Mouse (Mus musculus) 3T3-L1 (cell line): ENCODE measurements around the gene Mzf1.

Experiments
- DNase-seq: peaks from one replicate; pipeline ENCODE4 v3.0.0-alpha.2; 2015; ENCODE audit warnings: low read depth, low spot score

The Mzf1 gene

DNA sequence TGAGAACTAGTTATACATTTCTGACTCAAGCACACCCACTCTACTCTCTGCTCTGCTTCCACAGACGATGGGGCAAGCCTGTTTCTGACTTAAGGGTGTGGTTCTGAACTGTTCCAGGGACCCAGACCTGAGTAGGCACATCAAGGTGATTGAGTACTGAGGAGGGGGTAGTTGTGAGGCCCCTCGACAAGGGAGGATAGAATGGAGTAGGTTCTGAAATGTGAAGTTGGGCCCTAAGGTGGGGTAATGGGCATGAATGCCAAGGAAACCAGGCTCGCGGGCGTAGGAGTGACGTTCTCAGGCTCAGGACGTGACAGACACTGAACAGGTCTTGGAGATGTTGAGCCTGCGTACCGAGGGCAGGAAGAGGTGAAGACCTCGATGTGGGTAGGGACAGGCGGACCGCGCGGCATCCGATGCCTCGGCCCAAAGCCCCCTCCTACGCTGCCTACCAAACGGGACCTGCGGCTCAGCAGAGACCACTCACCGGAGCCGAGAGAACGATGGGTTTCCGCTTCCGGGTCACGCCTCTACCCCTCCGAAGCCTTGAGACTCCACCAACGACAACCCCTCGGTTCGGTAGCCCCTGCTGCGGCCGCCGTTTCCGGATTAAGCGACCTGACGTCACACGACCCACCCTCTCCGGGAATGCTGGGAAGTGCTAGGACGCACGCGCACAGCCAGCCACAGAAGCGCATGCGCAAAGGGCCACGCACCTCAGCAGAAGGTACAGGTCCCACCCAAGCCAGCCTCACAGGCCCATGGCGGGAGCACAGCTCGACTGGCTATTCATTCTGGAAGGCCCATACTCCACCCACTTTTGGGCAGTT lies 20.2 kb downstream of the Mzf1 start, which contains the start of gene Chmp2a:
Gene Chmp2a (minus strand): TSS at position 660 of the 830 bp plus-strand sequence.
- DNase-seq: peak; percentile 94

DNA sequence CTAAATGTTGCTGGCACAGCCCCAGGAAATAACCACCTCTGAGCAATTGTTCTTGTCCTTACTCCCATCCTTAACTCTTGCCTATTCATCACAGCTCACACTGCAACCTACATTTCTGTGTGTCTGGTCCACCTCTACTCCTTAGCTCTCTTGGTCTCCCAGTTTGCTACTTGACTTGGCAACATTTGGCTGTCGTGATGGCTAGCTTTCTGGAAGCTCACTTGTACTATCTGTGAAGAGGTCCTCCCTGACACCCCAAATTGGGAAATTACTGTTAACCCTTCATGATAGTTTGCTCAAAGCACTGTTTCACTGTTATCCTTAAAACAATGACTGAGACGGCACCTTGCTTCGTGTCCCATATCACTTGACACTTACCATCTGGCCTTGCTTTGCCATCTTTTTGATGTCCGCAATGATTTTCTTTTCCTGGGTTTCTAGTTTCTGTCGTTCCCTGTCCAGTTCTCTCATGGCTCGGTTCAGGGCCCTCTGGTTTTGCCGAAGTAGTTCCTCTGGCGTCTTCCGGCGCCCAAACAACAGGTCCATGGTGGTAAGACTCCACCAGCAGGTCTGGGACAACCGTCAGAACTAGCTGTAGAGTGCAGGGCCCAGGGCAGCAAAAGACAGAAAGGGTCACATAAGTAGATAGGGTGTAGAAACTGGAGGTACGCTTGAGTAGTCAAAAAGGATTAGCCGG lies 21.0 kb downstream of the Mzf1 start:
- DNase-seq: no peak

DNA sequence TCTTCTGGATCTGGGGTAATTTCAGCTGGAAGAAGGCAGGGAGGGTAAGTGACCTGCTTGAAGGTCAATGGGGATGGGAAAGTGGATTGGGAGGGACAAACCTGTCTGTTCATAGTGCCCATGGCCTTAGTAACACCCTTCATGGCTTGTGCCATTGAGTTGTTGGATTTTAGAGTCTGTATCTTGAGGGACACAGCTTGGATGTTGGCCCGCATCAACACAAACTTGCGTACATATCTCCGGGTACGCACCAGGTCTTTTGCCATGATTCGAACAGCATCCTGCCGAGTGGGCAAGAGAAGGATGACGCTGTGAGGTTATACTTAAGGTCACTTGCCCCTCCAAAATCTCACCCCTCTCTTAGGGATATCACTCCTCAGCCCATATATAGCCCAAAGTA lies 22.0 kb downstream of the Mzf1 start:
- no peak for DNase-seq

DNA sequence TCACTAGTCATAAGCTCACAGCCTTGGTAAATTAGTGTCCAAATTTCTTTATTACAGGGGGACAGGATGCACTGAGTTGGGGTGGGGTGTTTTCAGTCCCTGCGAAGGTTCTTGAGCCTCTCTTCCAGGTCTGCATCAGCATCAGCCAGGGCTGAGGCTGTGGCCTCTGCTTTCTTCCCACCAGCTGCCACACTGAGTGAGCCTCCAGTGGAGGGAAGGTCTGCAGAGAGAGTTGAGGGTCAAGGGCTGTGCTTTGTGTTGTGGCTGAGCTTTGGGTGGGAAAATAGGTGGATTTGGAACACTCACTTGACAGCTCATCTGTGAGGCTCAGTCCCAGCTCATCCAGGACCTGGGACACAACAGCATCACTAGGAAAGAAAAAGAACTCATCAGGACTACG lies 22.6 kb downstream of the Mzf1 start:
- no peak for DNase-seq

DNA sequence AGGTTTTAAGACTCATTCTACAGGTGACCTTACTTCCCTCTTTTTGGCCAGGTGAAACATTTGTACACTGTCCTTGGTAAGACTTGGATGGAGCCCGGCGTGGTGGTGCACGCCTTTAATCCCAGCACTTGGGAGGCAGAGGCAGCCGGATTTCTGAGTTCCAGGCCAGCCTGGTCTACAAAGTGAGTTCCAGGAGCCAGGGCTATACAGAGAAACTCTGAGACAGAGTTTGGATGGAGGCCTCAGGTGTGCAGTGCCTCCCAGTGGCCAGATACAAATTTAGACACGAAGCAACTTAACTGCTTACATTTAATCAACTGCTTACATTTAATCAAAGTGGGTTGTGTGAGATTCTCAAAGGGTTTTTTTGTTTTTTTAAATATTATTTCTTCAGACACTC lies 23.5 kb downstream of the Mzf1 start:
- peak; percentile 59 for DNase-seq

DNA sequence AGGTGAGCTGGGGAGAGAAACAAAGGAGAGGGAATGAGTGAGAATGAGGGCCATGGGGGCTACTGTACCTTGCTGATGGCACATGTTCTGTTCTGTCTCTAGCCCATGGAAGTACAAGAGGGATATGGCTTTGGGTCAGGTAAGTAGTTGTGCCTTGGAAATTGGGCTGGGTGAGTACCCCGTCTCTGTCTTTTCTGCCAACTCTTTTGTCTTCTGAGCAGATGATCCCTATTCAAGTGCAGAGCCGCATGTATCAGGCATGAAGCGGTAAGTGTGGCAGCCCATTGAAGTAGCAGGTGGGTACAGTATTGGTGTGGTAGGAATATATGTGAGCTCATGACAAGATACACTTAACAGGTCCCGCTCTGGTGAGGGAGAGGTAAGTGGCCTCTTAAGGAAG lies 25.6 kb downstream of the Mzf1 start:
- no peak for DNase-seq

DNA sequence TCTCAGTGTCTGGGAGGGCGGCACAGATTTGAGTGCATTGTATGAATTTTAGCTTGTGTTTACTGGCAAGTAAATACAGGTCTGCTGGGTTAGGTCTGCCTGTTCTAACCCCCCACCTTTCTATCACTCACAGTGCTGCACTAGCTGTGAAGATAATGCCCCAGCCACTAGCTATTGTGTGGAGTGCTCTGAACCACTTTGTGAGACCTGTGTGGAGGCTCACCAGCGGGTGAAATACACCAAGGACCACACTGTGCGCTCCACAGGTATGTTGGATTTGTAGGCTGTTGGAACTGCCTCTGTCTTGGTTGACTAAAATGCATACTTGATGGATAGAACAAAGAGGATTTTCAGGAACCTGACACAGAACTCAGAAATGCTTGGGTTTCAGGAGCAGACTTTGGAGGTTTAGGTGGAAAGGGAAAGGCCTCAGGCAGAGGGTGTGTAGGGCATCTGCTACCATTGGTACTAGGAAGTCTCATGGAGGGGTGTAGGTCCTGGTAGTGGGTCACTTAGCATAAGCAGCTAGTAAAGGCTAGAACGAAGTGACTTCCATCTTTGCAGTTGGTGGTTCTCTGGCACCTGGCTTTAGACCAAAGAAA lies 29.0 kb downstream of the Mzf1 start:
- DNase-seq: no peak

DNA sequence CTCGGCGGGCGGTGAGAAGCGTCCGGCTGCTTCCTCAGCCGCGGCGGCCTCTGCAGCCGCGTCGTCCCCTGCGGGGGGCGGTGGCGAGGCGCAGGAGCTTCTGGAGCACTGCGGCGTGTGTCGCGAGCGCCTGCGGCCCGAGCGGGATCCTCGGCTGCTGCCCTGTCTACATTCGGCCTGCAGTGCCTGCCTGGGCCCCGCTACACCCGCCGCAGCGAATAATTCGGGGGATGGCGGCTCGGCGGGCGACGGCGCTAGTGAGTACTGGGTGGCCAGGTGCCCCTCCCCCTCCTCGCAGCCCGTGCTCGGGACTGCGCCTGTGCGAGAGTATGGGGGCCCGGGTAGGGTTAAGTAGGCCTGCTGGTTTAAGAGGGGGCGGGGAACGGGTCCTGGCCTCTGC lies 29.8 kb downstream of the Mzf1 start:
- peak; percentile 58 for DNase-seq

DNA sequence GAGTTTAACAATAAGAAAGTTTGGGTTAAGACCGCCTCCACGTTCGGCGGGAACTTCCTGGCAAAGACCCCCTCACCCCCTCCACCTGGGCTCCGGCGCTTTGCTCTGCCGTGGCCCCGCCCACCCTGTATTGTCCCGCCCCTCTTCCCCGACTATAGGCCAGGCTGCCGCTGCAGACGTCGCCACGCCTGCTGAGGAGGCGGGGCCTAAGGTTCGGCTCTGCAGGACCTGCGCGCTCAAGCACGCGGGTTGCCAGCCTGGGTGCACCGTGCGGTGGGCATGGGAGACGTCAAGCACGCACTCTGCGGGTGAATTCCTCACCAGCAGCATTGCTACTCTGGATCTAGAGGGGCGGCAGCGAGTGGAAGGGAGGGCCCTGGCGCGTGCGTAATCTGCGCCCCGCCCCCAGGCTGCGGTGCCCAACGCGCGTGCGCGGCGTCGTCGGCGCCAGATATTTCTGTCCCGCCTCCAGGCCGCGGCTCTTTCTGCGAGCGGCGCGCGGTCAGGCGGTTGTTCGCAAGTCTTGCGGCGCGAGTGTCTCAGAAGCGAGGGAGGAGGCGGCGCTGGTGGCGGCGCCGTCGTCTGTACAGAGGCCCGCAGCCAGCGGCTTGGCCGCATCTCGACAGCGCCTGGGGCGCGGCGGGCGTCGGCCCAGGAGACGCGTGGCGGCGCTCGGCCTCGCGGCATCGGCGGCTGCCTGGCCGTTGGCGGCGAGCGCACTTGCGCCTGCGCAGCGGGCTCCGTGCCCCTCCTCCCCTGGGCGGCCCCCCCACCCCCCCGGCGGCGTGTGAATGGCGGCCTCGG lies 30.4 kb downstream of the Mzf1 start:
- peak; percentile 83 for DNase-seq

DNA sequence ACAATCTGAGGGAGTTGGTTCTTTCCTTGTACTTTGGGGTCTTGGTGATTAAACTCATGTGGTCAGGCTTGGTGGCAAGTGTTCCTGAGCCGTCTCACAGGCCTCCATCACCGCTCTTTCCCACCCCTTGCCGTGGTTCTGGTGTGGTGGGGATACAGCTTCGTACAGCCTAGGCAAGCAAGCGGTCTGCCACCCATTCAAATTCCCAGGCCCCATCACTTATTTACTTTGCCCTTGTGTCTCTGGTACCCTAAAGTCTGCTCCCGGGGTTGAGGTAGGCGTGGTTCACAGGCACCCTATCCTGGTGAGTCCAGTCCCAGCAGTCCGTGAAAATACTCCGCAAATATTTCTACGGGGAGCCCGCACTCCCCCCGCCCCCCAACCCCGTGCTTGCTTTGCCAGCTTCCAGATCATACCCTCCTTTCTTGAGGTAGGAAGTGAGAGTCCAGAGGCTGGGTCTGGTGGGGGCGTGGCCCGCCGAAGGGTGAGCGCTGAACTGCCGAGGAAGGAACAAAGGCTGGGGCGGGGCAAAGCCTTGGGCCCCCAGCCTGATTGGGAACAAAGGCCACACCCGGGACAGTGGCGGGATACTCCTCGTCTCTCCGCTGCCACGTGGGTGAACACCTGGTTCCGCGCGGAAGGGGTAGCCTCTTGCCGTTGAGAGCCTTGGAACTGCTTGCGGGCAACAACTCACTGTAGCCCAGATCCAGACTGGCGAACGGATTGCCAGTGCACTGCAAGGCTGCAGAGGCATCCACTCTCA lies 31.6 kb downstream of the Mzf1 start:
- DNase-seq: peak; percentile 36

DNA sequence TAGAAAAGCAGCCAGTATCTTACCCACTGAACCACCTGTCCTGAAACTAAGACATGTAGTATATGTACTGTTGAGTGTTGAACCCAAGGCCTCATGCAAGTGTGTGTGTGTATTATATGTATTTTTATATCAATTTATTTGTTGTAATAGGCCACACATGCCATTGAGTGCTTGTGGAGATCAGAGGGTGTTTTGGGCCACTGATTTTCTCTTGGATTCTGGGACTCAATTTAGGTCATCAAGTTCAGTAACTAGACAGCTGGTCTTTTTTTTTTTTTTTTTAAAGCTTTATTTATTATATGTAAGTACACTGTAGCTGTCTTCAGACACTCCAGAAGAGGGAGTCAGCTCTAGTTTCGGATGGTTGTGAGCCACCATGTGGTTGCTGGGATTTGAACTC lies 39.3 kb downstream of the Mzf1 start:
- DNase-seq: no peak

DNA sequence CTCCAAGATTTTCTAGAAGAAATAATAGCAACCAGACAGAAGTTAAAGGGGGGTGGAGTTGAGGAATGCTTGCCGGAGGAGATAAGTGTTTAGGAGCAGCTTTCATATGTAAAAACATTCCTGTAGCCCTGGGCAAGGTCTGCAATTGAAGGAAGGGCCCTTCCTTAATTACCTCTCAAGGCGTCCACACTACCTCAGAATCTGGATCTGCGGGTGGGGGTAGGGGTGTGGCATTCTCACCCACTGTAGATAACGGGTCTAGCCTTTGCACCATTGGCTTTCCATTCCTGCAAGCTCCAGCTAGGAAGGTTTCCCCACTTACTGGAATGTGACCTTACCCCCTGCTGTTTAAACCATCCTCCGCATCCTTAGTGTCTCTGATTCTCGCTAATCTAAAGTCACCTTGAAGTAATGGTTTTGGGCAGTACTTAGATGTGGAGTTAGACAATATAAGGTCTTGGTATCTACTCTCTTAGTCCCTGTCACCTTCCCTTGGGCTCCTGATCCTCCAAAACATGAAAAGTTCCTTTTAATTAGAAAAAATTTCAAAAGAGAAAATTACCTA lies 40.2 kb downstream of the Mzf1 start:
- no peak for DNase-seq

DNA sequence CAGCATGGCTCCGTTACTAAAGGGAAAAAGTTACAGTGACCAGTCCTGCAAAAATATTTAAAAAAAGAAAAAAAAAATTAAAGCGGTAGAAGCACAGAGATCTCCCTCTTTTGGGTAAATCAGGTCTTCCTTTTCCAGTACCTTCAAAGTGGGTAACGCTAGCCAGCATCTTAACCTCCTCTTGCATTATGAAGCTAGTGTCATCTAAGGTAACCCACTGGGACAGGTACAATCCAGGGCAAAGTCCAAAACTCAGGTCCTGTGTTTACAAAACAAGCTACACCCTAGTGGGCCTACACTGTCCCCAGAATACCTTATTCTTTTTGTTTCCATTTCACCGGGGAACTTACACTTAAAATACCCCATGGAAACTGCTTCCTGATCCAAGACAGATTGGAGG lies 40.9 kb downstream of the Mzf1 start:
- DNase-seq: no peak

DNA sequence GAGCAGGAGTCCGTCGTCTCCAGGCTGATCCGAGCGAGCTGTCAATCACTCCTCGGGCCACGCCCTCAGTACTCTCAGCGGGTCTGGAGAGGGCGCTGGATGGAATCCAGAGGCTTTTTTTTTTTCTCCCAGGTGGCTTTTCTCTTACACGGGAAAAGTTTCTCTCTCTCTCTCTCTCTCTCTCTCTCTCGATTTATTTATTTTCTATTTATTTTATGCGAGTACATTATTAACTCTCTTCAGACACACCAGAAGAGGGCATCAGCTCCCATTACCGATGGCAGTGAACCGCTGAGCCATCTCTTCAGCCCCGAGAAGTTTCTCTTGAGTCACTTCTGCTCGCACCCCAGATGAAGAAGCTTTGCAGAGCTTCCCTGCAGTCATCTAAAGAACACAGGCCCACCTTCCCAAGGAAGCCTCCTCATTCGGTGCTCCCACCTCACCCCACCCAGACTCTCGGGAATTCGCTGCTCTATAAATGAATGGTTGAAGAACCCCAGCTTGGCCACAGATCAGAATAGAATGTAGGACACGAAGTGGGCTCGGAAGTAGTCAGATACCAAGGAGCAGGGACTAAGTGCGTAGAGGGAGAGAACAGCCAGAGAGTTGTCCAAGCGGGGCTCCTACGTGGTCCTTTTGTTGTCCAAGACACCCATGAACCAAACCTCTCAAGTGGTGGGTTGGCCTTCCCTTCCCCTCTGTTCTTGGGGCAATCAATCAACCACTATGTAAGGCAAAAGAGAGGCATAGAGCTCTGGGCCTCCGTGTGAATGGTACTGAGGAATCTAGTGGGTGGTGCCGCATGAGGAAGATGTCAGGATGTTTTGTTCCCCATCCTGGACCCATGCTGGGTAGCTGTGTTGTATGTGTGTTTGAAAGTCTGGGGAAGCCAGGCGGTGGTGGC lies 44.3 kb downstream of the Mzf1 start, which contains the start of gene Zbtb45:
Gene Zbtb45 (minus strand): TSS at position 30 of the 904 bp plus-strand sequence.
- peak; percentile 22 for DNase-seq

DNA sequence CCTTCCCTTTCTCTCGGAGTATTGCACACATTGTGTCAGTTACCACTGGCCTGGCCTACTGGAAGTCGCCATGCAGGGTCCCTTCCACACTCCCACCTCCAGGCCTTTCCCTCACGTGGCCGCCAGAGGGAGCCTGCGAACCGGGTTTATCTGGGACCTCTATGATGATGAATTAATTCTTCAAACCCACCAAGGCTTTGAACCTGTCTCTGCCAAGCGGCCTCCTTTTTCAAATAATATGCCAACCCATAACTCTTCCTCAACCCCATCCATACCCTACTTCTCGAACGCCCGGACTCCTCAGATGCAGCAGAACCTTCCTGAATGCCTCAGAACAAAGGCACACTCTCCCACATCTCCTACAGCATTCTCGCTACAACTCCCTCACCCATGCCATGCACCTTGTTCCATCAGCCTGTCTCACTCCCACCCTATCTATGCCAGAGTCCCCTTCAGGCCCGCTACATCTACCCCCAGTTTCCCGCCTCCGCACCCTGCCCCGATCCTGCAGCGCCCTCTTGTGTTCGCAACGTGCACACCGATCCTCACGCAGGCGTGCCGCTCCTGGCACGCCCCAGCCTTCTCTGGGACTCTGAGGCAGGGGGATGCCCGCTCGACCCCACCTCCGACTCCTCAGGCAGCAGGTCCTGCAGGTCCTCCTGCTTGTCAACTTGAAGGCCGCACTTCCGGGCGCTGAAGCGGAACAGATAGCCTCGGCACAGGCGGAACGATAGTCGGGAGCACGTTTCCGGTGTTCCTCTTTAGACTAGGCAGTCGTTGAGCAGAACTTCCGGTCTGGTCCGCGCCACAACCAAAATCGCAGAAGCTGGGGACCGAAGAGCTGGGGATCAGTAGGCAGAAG lies 45.2 kb downstream of the Mzf1 start:
- DNase-seq: peak; percentile 96

DNA sequence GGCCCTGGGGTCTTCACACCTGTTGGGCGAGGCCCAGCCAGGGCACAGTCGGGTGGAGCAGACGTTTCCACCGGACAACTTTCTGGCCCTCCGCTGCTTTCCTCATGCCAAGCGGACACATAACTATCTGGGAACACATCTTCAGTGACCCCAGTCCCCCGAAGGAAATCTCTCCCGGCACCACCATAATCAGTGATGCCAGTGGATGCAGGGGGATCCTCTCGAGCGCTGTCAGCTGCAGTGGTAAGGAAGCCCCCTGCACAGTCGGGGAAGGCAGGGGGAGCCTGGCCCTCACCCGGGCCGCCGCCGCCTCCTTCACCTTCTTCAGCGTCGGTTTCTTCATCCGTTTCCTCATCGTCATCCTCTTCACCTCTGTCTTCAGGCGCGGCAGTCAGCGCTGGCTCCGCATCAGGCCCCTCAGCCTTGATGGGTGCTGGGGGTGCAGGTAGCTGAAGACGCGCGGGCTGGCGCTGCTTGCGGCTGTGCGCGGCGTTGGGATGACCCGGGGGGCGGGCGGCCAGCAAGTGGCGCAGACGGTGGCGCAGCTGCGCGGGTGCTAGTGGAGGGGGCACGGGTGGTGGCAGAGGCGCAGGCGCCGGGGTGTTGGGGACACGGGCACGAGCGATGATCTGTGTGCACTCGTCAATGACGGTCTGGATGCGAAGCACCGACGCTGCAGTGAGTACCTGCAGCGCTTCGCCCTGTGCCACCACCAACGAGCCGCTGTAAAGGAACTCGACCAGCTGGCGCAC lies 47.0 kb downstream of the Mzf1 start:
- no peak for DNase-seq

DNA sequence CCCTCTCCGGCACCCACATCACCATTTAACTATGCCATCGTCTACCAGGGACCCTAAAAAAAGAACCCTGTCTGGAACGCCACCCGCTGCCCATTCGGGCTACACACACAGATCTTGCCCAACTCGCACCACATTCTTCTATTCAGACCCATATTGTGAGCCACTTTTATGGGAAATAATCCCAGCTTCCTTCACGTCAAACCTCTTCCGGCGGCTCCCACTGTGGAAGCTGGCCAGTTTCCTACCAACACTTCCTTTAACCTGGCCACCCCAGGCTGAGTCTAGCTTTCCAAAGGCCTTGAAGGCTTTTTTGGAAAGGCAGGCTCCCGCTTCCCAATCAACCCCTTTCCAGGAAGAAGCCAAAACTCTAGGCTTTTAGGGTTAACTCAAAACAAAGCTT lies 48.0 kb downstream of the Mzf1 start:
- no peak for DNase-seq

DNA sequence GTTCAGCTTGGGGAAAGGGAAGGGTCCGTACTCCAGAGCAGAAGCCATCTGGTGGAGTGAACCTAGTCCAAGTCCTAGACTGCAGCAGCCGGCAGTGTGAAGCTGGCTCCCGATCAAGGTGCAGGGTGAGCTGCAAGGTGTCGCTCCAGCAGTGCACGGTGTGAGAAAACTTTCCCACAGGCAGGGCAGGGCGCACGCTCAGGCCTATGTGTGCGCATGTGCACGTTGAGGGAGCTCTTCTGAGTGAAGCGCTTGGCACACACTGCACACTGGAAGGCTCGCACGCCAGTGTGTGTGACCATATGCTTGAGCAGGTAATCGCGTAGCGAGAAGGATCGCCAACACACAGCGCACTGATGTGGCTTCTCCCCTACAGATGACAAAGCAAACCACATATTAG lies 48.6 kb downstream of the Mzf1 start:
- DNase-seq: no peak
